Mouse (Mus musculus): ENCODE measurements around the gene Mrpl58. TPM values are rescaled to one million over a fixed set of nuclear protein-coding genes. Genes with fewer than 3 reads are reported as not detected.

Mrpl58 gene
- total and polyA plus RNA-seq, 2 experiments from 2014 or later, result 107 to 224 TPM

- Histone ChIP-seq H3K36me3 (replicated peaks; ENCODE audit: control insufficient read depth, insufficient read depth, low read length) (peaks cover 43% of the 10 kb centered on the region), H3K4me3 (ENCODE audit: low read depth, low read length) (peak overlapping the region; percentile 87), H3K27ac (ENCODE audit: low read depth) (no peak overlapping the region), H3K27me3 (ENCODE audit: control insufficient read depth, insufficient read depth, low read length) (no peaks in the 10 kb centered on the region), H3K9ac (replicated peaks; ENCODE audit: low read depth, low read length) (0 out of 2 replicates have a peak overlapping the region, but pooled peaks have one; percentile 92), H3K4me2 (ENCODE audit: low read depth, low read length) (peak overlapping the region; percentile 94), H3K9me3 (replicated peaks; ENCODE audit: control insufficient read depth, low read length) (no peaks in the 10 kb centered on the region), H3K4me1 (ENCODE audit: control insufficient read depth, insufficient read depth) (peaks cover 35% of the 10 kb centered on the region)
- DNase-seq (ENCODE audit: low spot score) (no peak), ATAC-seq (ENCODE audit: insufficient read depth, low read depth) (no peak)
- TF ChIP-seq CTCF (IDR thresholded peaks at IDR 0.05; ENCODE audit: low read depth) (no peak), EP300 (IDR thresholded peaks at IDR 0.05; ENCODE audit: low read depth) (no peak)
- 52% methylated on average over 1 of the region's 1 CpGs for WGBS
These were observed 17.8 kb downstream of the Mrpl58 start for GRCm38 (mm10) chr11:115421328-115421727.

GRCm38 (mm10) chr11:115421972-115422371 lies 18.4 kb downstream of the Mrpl58 start:
- no peaks in the 10 kb centered on the region for H3K9me3 ChIP-seq (replicated peaks; ENCODE audit: control insufficient read depth, low read length)
- DNase-seq (ENCODE audit: low spot score) (no peak), ATAC-seq (ENCODE audit: insufficient read depth, low read depth) (no peak)
- H3K4me1 ChIP-seq (ENCODE audit: control insufficient read depth, insufficient read depth), result peaks cover 32% of the 10 kb centered on the region
- 92% methylated on average over 16 of the region's 16 CpGs for WGBS
- H3K27ac ChIP-seq (ENCODE audit: low read depth), result no peak overlapping the region
- H3K27me3 ChIP-seq (ENCODE audit: control insufficient read depth, insufficient read depth, low read length), result no peaks in the 10 kb centered on the region
- no peak overlapping the region for H3K4me3 ChIP-seq (ENCODE audit: low read depth, low read length)
- TF ChIP-seq EP300 (IDR thresholded peaks at IDR 0.05; ENCODE audit: low read depth), result no peak
- no peak for TF ChIP-seq CTCF (IDR thresholded peaks at IDR 0.05; ENCODE audit: low read depth)
- H3K9ac ChIP-seq (replicated peaks; ENCODE audit: low read depth, low read length), result no peak overlapping the region
- peak overlapping the region; percentile 94; the same call in 1 of the 2 replicates for H3K4me2 ChIP-seq (ENCODE audit: low read depth, low read length)
- H3K36me3 ChIP-seq (replicated peaks; ENCODE audit: control insufficient read depth, insufficient read depth, low read length), result peaks cover 43% of the 10 kb centered on the region

- Histone ChIP-seq H3K9ac (replicated peaks; ENCODE audit: low read depth, low read length) (no peak overlapping the region), H3K27ac (ENCODE audit: low read depth) (no peak overlapping the region), H3K4me2 (ENCODE audit: low read depth, low read length) (no peak overlapping the region), H3K4me1 (ENCODE audit: control insufficient read depth, insufficient read depth) (peaks cover 21% of the 10 kb centered on the region), H3K36me3 (replicated peaks; ENCODE audit: control insufficient read depth, insufficient read depth, low read length) (peaks cover 39% of the 10 kb centered on the region), H3K4me3 (ENCODE audit: low read depth, low read length) (no peak overlapping the region), H3K9me3 (replicated peaks; ENCODE audit: control insufficient read depth, low read length) (no peaks in the 10 kb centered on the region), H3K27me3 (ENCODE audit: control insufficient read depth, insufficient read depth, low read length) (no peaks in the 10 kb centered on the region)
- DNase-seq (ENCODE audit: low spot score), result no peak
- WGBS, result 82% methylated on average over 3 of the region's 3 CpGs
- ATAC-seq (ENCODE audit: insufficient read depth, low read depth), result no peak
- TF ChIP-seq CTCF (IDR thresholded peaks at IDR 0.05; ENCODE audit: low read depth), result no peak
- no peak for TF ChIP-seq EP300 (IDR thresholded peaks at IDR 0.05; ENCODE audit: low read depth)
These were observed 19.5 kb downstream of the Mrpl58 start for GRCm38 (mm10) chr11:115423091-115423490.

GRCm38 (mm10) chr11:115424666-115425065 lies 21.1 kb downstream of the Mrpl58 start:
- Histone ChIP-seq H3K9me3 (replicated peaks; ENCODE audit: control insufficient read depth, low read length) (no peaks in the 10 kb centered on the region), H3K4me2 (ENCODE audit: low read depth, low read length) (no peak overlapping the region), H3K36me3 (replicated peaks; ENCODE audit: control insufficient read depth, insufficient read depth, low read length) (peaks cover 45% of the 10 kb centered on the region), H3K27ac (ENCODE audit: low read depth) (no peak overlapping the region; the same call in 1 of the 2 replicates), H3K9ac (replicated peaks; ENCODE audit: low read depth, low read length) (no peak overlapping the region), H3K4me1 (ENCODE audit: control insufficient read depth, insufficient read depth) (peaks cover 10% of the 10 kb centered on the region), H3K4me3 (ENCODE audit: low read depth, low read length) (no peak overlapping the region), H3K27me3 (ENCODE audit: control insufficient read depth, insufficient read depth, low read length) (no peaks in the 10 kb centered on the region)
- no peak for DNase-seq (ENCODE audit: low spot score)
- ATAC-seq (ENCODE audit: insufficient read depth, low read depth), result no peak
- 84% methylated on average over 7 of the region's 7 CpGs for WGBS
- TF ChIP-seq CTCF (IDR thresholded peaks at IDR 0.05; ENCODE audit: low read depth) (no peak), EP300 (IDR thresholded peaks at IDR 0.05; ENCODE audit: low read depth) (no peak)

GRCm38 (mm10) chr11:115425671-115426070 lies 22.1 kb downstream of the Mrpl58 start:
- 90% methylated on average over 6 of the region's 6 CpGs for WGBS
- ATAC-seq (ENCODE audit: insufficient read depth, low read depth) (no peak), DNase-seq (ENCODE audit: low spot score) (no peak)
- H3K9ac ChIP-seq (replicated peaks; ENCODE audit: low read depth, low read length), result no peak overlapping the region
- H3K27me3 ChIP-seq (ENCODE audit: control insufficient read depth, insufficient read depth, low read length), result no peaks in the 10 kb centered on the region
- H3K4me1 ChIP-seq (ENCODE audit: control insufficient read depth, insufficient read depth), result peaks cover 10% of the 10 kb centered on the region
- H3K9me3 ChIP-seq (replicated peaks; ENCODE audit: control insufficient read depth, low read length), result no peaks in the 10 kb centered on the region
- no peak overlapping the region for H3K27ac ChIP-seq (ENCODE audit: low read depth)
- H3K4me3 ChIP-seq (ENCODE audit: low read depth, low read length), result no peak overlapping the region
- TF ChIP-seq EP300 (IDR thresholded peaks at IDR 0.05; ENCODE audit: low read depth) (no peak), CTCF (IDR thresholded peaks at IDR 0.05; ENCODE audit: low read depth) (no peak)
- no peak overlapping the region for H3K4me2 ChIP-seq (ENCODE audit: low read depth, low read length)
- H3K36me3 ChIP-seq (replicated peaks; ENCODE audit: control insufficient read depth, insufficient read depth, low read length), result peaks cover 55% of the 10 kb centered on the region
